Mouse (Mus musculus) midbrain, embryonic 14.5 days (tissue): ENCODE measurements around the gene 4931440F15Rik. TPM values are rescaled to one million over a fixed set of nuclear protein-coding genes. Genes with fewer than 3 reads are reported as not detected.

Experiments
- ATAC-seq: fragments of 200-750 bp; cut with Nextera tagmentation; 2 replicates; pipeline ENCODE4 v1.8.0; 2017; ENCODE audit warnings: moderate number of reproducible peaks, moderate library complexity; ENCODE audit not compliant: low FRiP score, low TSS enrichment
- DNase-seq: peaks from one replicate; pipeline ENCODE4 v3.0.0-alpha.2; 2015
- H3K27ac ChIP-seq: fragments of 300-500 bp; sonication (generic); replicated peaks from 2 replicates; pipeline ENCODE4 v1.5.1; 2014; ENCODE audit warnings: mild to moderate bottlenecking, low read depth, low read length, moderate library complexity
- H3K27me3 ChIP-seq: fragments of 300-500 bp; sonication (generic); 2 replicates; pipeline ENCODE4 v1.6.1; 2014; ENCODE audit warnings: low read length, control low read depth, mixed read lengths; ENCODE audit not compliant: control insufficient read depth, insufficient read depth
- H3K36me3 ChIP-seq: fragments of 300-500 bp; sonication (generic); 2 replicates; pipeline ENCODE4 v1.6.1; 2014; ENCODE audit warnings: low read length, control low read depth; ENCODE audit not compliant: control insufficient read depth, insufficient read depth
- H3K4me1 ChIP-seq: fragments of 300-500 bp; sonication (generic); 2 replicates; pipeline ENCODE4 v1.6.1; 2014; ENCODE audit warnings: mild to moderate bottlenecking, antibody characterized with exemption, low read length, control low read depth; ENCODE audit not compliant: control insufficient read depth, insufficient read depth
- H3K4me2 ChIP-seq: fragments of 300-500 bp; sonication (generic); 2 replicates; pipeline ENCODE4 v1.6.1; 2014; ENCODE audit warnings: mild to moderate bottlenecking, low read length, moderate library complexity
- H3K4me3 ChIP-seq: fragments of 300-500 bp; sonication (generic); replicated peaks from 2 replicates; pipeline ENCODE4 v1.5.1; 2014; ENCODE audit warnings: low read depth, low read length
- H3K9ac ChIP-seq: fragments of 300-500 bp; sonication (generic); replicated peaks from 2 replicates; pipeline ENCODE4 v1.6.1; 2014; ENCODE audit warnings: mild to moderate bottlenecking, low read length, moderate library complexity
- H3K9me3 ChIP-seq: fragments of 300-500 bp; sonication (generic); 2 replicates; pipeline ENCODE4 v1.6.1; 2016; ENCODE audit warnings: low read length, control low read depth, mixed read lengths; ENCODE audit not compliant: control insufficient read depth
- WGBS: fragments of 180-500 bp; shearing (Covaris S2); extraction: QIAGEN DNeasy Blood & Tissue Kit; methylation state at CpG from one replicate; pipeline ENCODE4 v1.1.7; 2014; 5-methylcytosine and 5-hydroxymethylcytosine counted together
- polyA plus RNA-seq: library from polyadenylated mRNA; unstranded; fragments of >200 nt; fragmentation: Nextera tagmentation; extraction: Ambion mirVana; gene quantifications from 2 replicates; pipeline ENCODE4 v1.2.1, GENCODE M21; 2014

The 4931440F15Rik gene
- polyA plus RNA-seq, 1 experiment from 2014 or later, result 0.67 TPM

- no peaks in the 10 kb centered on the region for H3K9me3 ChIP-seq
- no peak overlapping the region for H3K4me3 ChIP-seq
- ATAC-seq (peak; percentile 68; the same call in 1 of the 2 replicates), DNase-seq (peak; percentile 48)
- peak overlapping the region; percentile 8; the same call in 1 of the 2 replicates for H3K27ac ChIP-seq
- H3K4me2 ChIP-seq, result no peak overlapping the region
- WGBS, result 13% methylated on average over 2 of the region's 2 CpGs
- H3K4me1 ChIP-seq, result peaks cover 7% of the 10 kb centered on the region; the same call in 1 of the 2 replicates
- H3K9ac ChIP-seq, result no peak overlapping the region
- H3K27me3 ChIP-seq, result no peaks in the 10 kb centered on the region
- no peaks in the 10 kb centered on the region for H3K36me3 ChIP-seq
These were observed 51.2 kb downstream of the 4931440F15Rik start for GRCm38 (mm10) chr11:29774296-29774695.

Other genes with a start within 250 kb of the 4931440F15Rik start
- gene Rtn4, start 132.7 kb downstream of the 4931440F15Rik start, polyA plus RNA-seq, result 110 and 136 TPM in 2 replicates
- gene Eml6, start 200.4 kb upstream of the 4931440F15Rik start, polyA plus RNA-seq, result 6.2 and 6.8 TPM in 2 replicates